Mouse (Mus musculus): Measurements from ENCODE around the gene 1600002K03Rik.
"Not testable (repeated sequence)": the region's sequence is repeated elsewhere in the genome, so short reads cannot be mapped to it uniquely, and the experiment has no call there.

Gene 1600002K03Rik

DNA sequence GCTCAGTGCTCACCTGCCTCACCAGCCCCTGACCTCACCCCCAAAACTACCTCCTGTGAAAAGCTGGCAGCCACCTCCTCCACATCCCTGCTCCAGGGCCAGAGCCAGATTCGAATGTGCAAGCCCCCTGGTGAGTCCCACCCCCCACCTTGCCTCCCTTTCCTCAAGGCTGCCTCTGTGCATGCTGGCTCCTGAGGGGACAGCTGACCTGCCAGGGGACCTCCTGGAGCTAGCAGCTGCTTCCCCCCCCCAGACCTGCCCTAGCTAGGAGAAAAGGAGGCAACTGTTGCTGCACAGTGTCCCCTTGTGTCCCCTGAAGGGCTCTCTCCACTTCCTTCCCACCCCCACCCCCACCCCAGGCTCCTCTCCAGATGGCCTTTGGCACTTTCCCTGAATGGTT lies 17.5 kb upstream of the 1600002K03Rik start:
- no peak for DNase-seq

- no peak for DNase-seq
These were observed 16.6 kb upstream of the 1600002K03Rik start for GRCm38 (mm10) chr10:80156002-80156751.

DNA sequence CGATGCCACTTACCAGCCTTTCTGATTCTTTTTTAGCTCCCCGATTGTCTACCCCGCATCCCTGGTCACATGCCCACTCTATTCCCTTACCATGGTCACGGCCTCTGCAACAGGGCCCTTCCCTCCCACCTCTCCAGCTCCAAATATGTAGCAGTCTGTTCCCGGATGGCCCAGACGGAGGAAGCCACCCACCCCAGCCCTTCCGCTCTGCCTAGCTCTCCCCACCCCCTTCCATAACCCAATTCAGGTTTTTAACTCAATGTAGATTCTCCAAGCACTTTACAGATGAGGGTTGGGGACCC lies 16.0 kb upstream of the 1600002K03Rik start:
- peak; percentile 55 for DNase-seq

DNA sequence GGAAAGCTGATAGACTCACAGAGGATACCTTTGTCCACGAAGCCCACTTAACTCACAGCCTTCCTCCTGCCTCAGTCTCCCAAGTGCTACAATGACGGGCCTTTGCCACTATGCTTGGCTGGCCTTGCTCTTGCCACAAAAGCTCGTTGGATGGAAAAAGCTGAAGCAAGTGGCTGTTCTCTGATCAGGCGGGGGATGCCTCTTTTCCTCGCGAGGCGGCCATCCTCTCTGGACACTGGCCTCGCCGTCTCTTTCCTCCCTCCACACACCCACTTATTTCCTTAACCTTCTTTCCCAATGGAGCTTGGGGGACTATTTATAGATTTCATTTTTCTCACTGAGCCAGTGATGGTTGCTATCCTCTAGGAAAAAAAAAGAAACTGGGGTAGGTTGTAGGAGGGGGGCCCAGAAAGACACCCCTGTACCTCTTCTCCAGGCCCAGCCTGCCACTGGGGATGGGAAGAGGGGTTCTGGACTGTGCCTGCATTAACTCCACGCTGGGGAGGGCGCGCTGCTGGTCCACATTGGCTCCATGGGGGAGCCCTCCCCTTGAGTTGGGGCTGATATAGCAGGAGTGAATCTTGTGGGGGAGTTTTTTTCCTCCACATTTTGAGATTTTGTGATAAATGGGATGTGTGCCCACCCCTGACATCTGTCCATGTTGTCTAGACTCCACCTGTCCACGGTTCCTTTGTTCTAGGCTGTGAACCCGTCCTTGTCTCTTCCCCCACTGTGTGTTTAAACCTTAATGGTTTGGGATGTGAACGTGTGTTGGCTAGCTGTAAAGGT lies 15.4 kb upstream of the 1600002K03Rik start:
- DNase-seq: no peak

DNA sequence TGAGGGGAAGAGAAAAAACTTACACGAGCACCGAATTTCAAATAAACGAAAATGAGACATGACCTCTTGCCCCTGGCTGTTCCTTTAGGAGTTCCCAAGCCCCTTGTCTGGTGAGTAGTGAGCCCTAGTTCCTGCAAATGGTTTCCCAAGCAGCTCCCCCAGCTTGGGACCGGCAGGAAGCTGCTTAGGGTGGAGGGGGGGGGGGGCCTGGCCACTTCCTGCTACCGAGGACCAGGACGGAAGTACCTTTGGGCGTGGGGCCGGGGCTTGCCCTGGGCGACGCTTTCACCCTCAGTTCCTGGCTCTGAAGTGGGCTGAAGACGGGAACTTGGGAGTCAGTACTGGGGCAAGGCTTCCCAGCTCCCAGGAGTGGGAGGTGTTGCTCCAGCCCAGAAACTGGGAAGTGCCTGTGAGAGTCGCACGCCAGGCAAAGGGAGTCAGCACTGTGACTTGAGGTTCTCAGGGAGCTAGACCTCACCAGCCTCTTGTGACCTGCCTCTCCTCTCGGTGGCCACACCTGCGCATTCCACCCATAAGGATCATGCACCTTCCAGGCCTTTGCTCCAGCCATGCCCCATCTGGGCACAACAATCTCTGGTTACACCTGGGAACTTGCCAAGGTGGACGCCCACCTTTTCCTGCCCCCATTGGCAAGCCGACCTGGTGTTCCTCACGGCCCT lies 14.3 kb upstream of the 1600002K03Rik start:
- peak; percentile 78 for DNase-seq

DNA sequence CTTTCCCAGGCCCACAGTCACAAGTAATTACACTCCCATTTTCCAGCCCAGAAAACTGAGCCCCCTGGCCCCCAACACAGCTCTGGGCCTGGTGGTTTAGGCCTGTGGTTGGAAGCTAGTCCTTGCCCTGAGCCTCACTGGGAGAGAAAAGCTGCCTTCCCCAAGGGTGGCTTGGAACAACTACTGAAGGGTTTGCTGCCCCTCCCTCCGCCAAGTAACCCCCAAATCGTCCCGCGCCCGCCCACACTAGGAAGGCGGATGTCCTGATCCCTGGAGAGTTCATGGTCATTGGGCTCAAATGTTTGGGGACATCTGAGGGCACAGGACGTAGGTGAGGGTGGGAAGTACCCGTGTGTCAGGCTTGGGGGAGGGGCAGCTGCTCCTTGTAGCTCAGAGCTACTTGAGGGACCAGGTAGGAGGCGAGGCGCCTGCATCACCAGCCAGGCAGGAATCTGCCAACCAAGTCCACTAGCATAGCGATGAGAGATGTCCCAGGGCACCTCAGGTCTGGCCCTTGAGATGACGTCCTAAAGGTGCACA lies 13.7 kb upstream of the 1600002K03Rik start:
- peak; percentile 77 for DNase-seq

GRCm38 (mm10) chr10:80159561-80160454 lies 12.9 kb upstream of the 1600002K03Rik start:
- peak; percentile 99 for DNase-seq

DNA sequence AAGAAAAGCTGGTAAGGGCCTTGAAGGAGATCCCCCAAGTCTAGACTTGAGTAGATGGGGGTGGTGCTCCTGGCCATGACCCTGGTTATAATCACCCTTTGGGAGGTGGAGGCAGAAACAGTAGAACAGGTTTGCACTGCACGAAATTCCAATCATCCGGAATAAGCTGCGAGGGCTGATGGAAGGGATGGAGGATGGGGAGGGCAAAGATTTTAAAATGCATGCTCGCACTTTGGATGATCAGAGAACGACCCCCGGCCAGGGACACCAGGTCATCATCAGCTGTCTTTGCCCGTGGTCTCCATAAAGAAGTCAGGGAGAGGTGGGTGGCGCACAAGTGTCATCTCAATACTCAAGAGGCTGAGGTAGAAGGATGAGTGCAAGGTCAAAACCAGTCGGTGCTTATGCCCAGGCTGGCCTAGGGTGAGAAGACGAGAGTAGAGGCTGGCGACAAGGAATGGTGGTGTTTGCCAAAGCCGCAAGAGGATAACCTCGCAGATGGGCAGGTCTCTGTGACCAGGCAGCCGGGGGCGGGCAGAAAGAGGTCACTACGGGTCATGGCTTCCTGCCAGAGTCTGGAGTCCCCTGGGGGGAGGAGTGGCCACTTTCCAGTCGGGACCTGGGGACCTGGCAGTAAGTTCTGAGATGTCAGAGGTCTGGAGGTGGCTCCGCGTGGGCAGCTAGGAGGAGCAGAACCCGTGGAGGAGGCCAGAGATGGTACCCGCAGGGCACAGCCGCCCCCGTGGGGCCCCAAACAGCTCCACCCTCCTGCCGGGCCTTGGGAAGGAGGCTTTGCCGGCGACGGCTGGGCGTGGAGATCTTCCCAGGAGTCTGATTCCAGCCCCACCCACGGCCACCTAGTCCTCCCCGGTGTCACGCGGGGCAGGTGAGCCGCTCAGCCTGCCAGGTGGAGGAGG lies 12.0 kb upstream of the 1600002K03Rik start:
- peak; percentile 98 for DNase-seq

DNA sequence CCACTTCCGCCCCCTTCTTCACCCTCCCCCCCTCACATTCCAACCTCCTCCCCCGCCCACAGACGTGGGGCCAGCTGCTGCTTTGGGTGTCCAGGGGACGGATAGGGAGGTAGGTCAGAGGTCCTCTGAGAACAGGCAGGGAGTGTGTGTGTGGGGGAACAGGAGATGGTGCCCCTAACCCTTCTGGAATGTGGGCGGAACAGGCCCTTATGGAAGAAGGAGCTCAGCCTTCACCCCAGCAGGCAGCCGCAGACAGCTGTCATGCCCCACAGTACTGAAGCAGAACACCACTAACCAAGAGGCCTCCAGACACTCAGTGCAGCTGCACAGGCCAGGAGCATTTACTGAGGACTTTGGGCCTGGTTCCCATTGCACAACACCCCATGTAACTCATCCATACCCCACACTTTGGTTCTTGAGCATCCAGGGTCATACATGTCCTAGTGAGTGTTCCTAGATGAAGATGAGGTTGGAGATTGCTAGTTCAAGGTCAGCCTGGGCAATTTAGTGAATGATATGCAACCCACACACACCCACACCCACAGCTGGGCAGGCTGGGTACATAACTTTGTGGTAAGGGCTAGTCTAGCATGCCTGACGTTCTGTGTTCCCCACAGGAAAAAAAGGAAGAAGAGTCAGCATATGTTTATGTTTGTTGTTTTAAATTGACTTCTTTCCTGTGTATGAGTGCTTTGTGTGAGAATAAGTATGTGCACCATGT lies 11.1 kb upstream of the 1600002K03Rik start:
- DNase-seq: peak; percentile 73

DNA sequence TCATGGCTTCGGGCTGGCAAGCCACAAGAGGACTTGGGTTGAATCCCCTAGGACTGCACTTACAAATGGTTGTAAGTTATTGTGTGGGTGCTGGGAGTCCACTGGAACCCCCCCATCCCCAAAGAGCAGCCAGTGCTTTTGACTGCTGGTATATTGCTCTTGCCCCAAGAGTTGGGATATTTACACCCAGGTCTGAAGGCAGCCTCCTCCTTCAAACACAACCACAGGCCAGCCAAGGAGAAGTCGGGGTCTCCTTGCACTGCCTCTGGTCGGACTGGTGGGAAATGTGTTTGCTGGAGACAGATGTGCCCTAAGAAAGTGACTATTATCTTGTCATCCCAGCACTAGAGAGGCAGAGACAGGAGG lies 10.5 kb upstream of the 1600002K03Rik start:
- DNase-seq: no peak

- peak; percentile 23 for DNase-seq
These were observed 9.9 kb upstream of the 1600002K03Rik start for GRCm38 (mm10) chr10:80162716-80163299.

DNA sequence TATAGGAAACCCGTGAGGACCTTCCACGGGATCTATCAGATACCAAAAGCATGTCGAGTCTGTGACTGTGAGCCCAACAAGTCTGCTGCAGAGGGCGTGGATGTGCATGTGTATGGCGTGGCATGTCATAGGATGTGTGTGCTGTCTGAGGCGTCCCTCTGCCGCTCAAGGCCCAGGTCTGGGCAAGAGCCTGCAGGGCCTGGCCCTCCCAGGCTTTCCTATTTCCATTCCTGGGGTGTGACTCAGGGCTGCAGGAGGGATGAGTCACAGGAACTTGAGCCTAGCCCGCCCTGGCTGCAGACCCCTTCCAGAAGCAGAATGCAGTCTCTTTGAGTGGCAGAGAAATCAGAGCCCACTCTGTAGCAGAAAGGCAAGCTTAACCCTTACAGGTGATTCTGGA lies 9.0 kb upstream of the 1600002K03Rik start:
- peak; percentile 46 for DNase-seq

- peak; percentile 55 for DNase-seq
These were observed 8.4 kb upstream of the 1600002K03Rik start for GRCm38 (mm10) chr10:80164161-80164997.

DNA sequence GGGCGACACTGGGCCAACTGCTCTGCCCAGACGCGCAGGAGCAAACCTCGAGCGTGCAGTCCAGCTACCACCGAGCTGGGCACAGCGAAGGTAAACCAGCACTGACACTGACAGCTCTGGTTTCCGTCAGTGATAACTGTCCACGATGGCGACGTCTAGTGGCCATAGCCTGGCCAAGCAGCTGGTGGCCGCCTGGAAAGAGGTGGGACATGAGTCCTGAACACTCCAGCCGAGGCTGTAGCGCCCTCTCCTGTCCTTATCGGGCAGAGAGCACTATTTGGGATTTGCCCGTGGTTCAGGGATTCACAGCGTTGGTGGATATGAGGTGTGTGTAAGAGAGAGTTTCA lies 7.8 kb upstream of the 1600002K03Rik start:
- peak; percentile 97 for DNase-seq

DNA sequence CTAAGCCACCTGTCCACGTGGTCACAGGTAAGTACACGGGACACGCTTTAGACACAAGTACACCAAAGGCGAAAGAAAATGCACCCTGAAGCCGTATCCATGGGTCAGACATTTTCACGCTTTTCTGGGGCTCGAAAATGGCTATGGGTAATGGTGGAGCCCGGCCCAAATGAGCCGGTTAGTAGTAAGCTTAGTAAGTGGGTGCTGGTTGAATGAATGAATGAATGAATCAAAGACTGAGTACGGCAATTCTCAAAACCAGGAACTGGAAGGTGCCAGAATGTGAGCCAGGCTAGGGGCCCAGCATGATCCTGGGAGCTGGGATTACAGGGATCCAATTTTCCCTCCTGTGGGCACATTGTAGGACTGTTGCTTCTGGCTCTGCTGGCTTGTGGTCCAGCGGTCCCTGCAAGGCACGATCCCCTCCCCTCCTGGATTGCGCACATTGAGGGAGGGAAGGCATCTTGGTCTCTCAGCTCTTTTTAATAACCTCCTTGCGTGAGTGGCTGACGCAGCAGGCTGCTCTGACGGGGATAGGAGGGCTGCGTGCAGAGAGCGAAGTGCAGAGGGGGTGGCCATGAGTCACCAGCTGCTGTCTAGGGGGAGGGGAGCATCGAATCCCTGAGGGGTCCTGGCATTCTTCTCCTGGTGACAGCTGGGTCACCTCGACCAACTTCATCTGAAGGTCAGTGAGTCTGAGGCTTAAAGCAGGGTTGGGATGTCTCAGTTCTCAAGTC lies 7.2 kb upstream of the 1600002K03Rik start, which contains the start of gene Cirbp:
Cirbp (plus strand) TSS at position 594 of the 737 bp plus-strand sequence.
- peak; percentile 63 for DNase-seq

- DNase-seq: not testable (repeated sequence)
These were observed 6.6 kb upstream of the 1600002K03Rik start for GRCm38 (mm10) chr10:80166136-80166535.

DNA sequence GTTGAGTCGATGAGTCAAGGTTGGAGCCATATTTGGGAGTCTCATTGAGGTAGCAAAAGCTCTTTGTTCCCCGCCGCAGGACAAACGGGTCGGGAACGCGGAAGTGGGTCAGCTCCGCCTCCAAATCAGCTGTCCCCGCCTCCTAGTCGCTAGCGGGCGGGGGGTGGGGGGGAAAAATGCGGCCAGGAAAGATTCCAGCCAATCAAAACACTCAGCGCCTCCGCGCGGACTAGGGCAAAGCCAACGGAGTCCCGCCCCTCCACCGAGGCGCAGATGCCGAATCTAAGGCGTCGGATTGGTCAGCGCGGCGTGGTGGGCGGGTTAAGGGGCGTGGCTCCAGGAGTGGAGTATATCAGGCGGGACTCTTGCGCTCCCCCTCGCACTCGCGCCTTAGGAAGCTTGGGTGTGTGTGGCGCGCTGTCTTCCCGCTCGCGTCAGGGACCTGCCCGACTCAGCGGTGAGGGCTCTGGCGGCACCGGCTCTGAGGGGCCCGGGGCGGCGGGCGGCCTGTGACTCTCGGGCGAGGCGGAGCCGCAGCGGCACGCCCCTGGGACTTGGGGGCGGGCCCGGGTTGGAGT lies 5.2 kb upstream of the 1600002K03Rik start:
- DNase-seq: peak; percentile 97

- DNase-seq: peak; percentile 93
These were observed 4.6 kb upstream of the 1600002K03Rik start for GRCm38 (mm10) chr10:80168038-80168661.
